Mouse (Mus musculus) ES-CJ7 (cell line): ENCODE data around the gene Zar1l.
"Not testable (repeated sequence)": the region's sequence is repeated elsewhere in the genome, so short reads cannot be mapped to it uniquely, and the experiment has no call there.

Experiments
- DNase-seq: peaks from one replicate; pipeline ENCODE4 v3.0.0; 2011; ENCODE audit warnings: low read depth, low spot score

The Zar1l gene

GRCm38 (mm10) chr5:150518064-150518463, at the start of gene Zar1l:
Gene Zar1l, minus strand, starts transcription at chr5:150518164.
- no peak for DNase-seq

GRCm38 (mm10) chr5:150566971-150567370, 49.0 kb upstream of the Zar1l start:
- DNase-seq = no peak

- no peak for DNase-seq
These were observed 48.3 kb upstream of the Zar1l start for GRCm38 (mm10) chr5:150566226-150566625.

GRCm38 (mm10) chr5:150564426-150564825, 46.5 kb upstream of the Zar1l start:
- no peak for DNase-seq

GRCm38 (mm10) chr5:150561783-150562182, 43.8 kb upstream of the Zar1l start:
- DNase-seq = no peak

- DNase-seq = no peak
These were observed 43.4 kb upstream of the Zar1l start for GRCm38 (mm10) chr5:150561376-150561775.

GRCm38 (mm10) chr5:150560851-150561250, 42.9 kb upstream of the Zar1l start:
- no peak for DNase-seq

- no peak for DNase-seq
These were observed 41.6 kb upstream of the Zar1l start for GRCm38 (mm10) chr5:150559519-150560103.

GRCm38 (mm10) chr5:150551637-150552036, 33.7 kb upstream of the Zar1l start:
- DNase-seq = no peak

- no peak for DNase-seq
These were observed 25.2 kb upstream of the Zar1l start for GRCm38 (mm10) chr5:150543184-150543583.

- no peak for DNase-seq
These were observed 23.3 kb upstream of the Zar1l start for GRCm38 (mm10) chr5:150541302-150541701.

- no peak for DNase-seq
These were observed 7.3 kb upstream of the Zar1l start for GRCm38 (mm10) chr5:150525239-150525638.

- DNase-seq = no peak
These were observed 4.9 kb upstream of the Zar1l start for GRCm38 (mm10) chr5:150522867-150523234.

GRCm38 (mm10) chr5:150521937-150522866, 4.2 kb upstream of the Zar1l start, which contains the start of gene Brca2:
Gene Brca2, plus strand, starts transcription at chr5:150522630.
- peak; percentile 91 for DNase-seq

GRCm38 (mm10) chr5:150519551-150519950, 1.6 kb upstream of the Zar1l start:
- peak; percentile 45 for DNase-seq

- no peak for DNase-seq
These were observed 3.9 kb downstream of the Zar1l start for GRCm38 (mm10) chr5:150514027-150514426.

- peak; percentile 43 for DNase-seq
These were observed 4.7 kb downstream of the Zar1l start for GRCm38 (mm10) chr5:150513264-150513663.

- DNase-seq = no peak
These were observed 7.3 kb downstream of the Zar1l start for GRCm38 (mm10) chr5:150510451-150511225.

GRCm38 (mm10) chr5:150495792-150496191, 22.2 kb downstream of the Zar1l start:
- peak; percentile 76 for DNase-seq

- not testable (repeated sequence) for DNase-seq
These were observed 26.3 kb downstream of the Zar1l start for GRCm38 (mm10) chr5:150491573-150492173.

- DNase-seq = no peak
These were observed 27.1 kb downstream of the Zar1l start for GRCm38 (mm10) chr5:150490821-150491220.

GRCm38 (mm10) chr5:150490285-150490684, 27.7 kb downstream of the Zar1l start:
- DNase-seq = no peak
